Mouse (Mus musculus) lung, postnatal 25 days (tissue): Measurements from ENCODE around the gene Gm42417.

Source experiments
- DNase-seq: peaks from one replicate; pipeline ENCODE4 v3.0.0; 2022; ENCODE audit warnings: low spot score

Gm42417 gene

DNA sequence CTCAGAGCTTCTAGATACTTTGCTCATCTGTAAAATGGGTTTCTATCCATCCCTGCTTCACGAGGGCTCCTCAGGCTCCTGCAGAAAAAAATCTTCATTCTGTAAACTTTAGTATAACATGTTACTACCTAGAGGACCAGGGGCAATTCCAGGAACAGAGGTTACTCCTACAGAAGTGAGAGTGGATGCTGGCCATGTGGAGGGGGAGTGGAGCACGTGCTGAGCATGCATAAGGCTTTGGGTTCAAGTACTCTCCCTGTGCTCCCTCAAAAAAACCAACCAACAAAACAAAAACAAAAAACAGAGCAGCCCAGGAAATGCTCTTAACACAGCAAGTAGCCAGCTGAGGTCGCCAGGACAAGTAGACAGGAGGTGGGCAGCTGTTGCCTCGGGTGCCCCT is 24.4 kb upstream of the Gm42417 start:
- DNase-seq, result no peak

DNA sequence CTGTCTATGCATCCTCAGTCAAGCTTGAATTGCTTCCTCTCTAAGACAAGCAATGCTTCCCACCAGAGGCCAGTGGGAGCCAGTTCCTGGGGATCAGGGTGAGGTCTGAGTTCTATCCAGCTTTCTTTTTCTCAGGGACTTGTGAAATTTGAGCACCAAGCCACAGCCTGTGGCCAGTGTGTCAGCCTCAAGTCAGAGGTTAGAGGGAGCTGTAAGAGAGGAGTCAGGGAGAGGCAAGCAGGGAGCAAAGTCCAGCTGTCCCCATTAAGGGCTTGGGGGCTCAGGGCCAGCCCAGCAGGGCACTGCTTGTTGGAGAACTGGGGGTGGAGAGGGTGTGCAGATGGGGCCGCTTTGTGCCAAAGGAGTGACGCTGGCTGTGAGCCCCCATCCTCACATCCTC is 24.0 kb upstream of the Gm42417 start:
- DNase-seq, result no peak

DNA sequence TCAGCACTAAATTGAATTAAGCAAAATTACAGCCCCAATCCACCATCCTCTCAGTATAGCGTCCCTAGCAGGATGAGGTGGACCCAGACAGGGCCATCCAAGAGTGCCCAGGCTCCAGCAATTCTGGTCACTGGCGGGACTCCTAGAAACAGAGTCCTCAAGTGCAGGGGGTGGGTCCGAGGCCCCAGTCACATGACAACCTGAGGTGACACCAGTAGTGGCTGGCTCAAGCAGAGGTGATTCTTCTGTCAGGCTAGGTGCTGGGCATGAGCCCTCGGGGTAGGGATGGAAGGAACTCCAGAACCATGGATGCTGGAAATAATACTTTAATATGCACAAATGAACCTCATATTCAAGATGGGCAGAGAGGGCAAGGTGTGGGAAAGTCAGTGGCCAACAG is 23.2 kb upstream of the Gm42417 start:
- no peak for DNase-seq

DNA sequence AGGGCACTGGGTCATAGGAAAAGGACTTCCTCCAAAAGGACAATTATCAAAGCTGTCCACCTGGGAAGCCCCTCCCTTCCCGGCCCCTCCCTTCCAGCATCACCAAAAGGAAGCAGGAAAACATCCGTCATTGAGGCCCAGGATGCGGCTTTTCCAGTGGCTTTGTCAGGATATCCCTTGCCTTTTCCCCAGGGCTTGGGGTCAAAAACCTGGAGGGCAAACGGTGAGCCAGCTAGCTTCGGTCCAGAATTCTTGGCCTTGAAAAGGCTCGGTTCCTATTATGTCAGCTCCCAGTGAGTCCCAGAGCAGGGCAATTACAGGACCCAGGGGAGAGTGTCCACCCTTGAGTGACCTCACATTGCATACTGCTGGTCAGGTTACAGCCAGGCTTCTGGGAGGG is 21.7 kb upstream of the Gm42417 start:
- no peak for DNase-seq

DNA sequence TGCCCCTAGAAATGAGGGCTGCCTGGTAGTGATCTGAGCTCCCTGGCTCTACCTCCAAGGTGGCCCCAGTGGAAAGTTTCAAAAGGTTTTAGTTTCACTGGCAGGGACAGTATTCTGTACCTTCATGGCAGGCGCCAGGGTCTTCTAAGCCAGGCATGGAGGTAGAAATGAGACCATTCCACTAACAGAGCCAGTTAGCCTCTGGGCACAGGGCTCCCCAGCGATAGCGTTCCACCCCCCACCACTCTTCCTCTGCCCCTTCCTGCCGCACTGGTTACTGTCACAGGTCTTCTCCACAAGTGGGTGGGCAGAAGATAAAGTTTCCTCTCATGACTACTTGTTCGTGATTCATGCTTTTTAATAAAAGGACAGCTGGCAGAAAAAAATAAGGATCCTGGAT is 20.7 kb upstream of the Gm42417 start:
- no peak for DNase-seq

GRCm38 (mm10) chr1:36559256-36559655 is 20.0 kb upstream of the Gm42417 start:
- DNase-seq, result no peak

GRCm38 (mm10) chr1:36558031-36558993 is 19.1 kb upstream of the Gm42417 start, which contains the start of gene Sema4c:
TSS of gene Sema4c (minus strand) at chr1:36558349.
- no peak for DNase-seq

- peak; percentile 88 for DNase-seq
These were observed 18.3 kb upstream of the Gm42417 start for GRCm38 (mm10) chr1:36557457-36558011.

GRCm38 (mm10) chr1:36556553-36557456 is 17.6 kb upstream of the Gm42417 start:
- peak; percentile 91 for DNase-seq

DNA sequence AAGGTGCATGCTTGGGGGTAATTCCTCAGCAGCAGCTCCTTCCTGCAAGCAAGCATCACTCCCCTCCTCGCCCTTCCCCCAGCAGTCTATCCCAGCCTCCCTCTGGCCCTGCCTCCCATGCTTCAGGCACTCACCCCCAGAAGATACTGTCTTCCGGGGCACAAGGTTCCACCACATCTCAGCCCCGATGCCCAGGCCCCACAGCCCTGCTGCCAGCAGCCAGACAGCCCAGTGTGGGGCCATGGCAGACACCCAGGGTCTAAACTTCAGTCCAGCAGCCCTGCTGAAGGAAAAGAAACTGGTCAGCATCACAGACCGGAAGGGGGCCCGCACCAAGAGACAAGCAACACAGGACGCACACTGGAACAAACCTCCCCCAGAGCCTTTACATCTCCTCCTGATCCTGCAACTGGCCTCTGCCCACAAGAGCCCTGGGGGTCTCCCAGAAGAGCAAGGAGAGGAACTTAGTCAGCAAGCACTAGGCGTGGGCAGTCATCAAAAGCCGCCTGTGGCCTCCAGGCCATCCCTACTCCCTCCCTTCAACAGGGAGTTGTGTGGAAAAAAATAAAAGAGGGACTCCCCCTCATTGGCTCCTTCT is 16.7 kb upstream of the Gm42417 start:
- DNase-seq, result no peak

DNA sequence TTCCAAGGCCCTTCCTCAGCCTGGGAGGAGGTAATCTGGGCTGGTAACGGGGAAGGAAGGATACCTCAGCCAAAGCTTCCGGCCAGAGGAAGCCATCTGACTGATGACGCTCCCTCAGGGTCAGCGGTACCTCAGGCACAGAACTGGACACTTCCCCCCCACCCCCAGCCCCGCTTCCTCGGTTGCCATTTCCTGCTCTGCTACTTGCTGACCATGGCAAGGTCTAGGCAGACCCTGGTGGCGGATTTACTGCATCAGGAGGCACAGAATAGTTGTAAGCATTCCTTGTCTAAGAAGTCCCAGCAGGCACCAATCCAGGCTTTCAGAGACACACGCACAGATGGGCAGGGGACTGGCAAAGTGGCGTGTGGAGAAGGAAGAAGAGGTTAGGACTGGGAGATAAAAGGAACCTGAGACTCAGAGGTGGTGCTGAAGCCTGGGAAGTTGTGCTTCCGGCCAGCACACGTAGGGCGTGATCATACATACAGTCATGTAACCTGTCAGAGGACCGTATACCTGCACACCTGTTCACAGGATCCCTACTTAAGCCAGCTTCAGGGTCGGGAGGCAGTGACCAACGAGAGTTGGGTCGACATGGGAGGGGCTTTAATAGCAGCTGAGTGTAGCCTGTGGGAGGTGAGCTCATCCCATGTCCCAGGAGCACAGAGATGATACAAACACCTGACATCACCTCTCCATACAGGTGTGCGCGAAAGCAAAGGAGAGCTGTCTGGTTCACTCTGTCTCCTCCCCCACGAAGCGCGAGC is 15.6 kb upstream of the Gm42417 start:
- DNase-seq, result no peak

DNA sequence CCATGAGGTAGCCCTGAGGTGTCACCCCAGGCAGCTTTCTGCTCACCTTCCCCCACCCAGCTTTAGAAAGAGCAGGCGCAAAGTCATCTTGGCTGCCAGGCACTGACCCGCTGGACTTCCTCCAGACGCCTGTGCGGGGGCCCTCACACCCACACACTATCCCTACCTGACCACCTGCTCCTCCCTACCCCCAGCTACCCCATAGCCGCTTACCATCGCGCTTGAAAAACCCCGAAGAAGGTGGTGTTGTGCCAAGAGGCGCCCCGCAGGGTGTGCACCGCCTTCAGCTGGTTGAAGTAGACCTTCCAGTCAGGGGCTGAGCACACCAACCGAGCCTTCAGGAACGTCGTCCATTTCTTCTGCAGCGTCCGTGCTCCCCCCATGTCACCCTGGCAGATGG is 13.3 kb upstream of the Gm42417 start:
- no peak for DNase-seq

- DNase-seq, result no peak
These were observed 12.7 kb upstream of the Gm42417 start for GRCm38 (mm10) chr1:36551904-36552303.

- no peak for DNase-seq
These were observed 11.0 kb upstream of the Gm42417 start for GRCm38 (mm10) chr1:36550075-36550863.

DNA sequence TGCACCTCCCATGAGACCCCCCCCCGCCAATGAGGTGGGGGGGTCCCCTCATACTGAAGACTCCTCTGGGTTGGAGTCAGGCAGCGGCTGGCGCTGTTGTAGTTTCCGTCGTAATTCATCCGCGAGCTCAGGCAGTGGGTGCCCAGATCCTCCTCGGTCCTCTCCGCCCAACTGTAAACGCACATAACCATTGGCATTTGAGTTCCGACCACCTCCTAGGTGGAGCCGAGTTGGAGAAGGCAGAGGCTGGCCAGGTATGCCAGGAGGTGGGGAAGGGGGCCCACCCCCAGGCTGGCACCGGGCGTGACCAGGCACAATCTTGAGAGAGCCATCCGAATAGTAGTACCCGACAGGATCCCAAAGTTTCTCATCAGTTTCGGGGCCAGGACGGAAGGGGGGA is 10.3 kb upstream of the Gm42417 start:
- DNase-seq, result no peak

DNA sequence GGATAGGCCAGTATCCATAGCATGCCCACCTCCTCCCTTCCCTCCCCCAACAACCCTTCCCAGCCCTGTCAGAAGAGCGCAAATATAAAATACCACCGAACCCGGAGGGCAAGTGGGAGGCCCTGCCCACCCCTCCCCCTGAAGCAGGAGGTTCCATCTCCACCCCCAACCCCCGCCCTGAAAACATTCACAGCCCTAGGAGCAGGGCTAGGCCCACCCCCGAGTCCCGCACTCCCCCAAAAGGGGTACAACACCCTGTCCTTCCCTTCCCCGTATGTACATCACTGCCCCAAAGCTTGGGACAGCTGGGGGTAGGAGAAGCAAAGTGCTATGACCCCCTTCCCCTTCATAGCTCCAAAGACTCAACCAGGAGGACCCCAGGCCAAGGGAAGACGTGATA is 9.5 kb upstream of the Gm42417 start:
- no peak for DNase-seq

- DNase-seq, result no peak
These were observed 8.9 kb upstream of the Gm42417 start for GRCm38 (mm10) chr1:36547981-36548598.

DNA sequence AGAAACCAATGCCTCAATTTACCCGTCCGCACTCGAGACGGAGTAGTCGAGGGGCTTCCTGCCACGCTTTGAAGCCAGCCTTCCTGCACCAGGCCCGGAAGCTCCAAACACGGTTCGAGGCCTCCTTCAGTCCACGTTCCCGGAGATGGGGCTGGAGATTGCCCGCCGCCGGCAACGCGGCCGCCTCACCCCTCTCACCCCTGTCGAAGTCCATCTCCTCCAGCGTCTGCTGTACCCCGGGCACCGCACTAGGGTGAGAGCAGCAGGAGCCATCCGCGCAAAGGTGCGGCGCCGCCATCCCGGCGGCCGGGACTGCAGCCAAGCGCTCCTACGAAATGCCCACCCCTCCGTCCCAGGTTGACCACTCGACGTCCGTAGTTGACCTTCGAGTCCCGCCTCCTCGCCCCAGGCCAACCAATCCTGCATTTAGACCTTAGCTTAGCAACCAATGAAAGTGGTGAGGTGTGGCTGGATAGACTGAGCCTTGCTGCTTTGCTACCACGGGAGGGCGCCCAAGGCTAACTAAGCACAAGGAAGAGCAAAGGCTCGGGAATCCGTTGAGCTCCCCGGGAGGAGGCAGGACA is 7.8 kb upstream of the Gm42417 start, which contains the start of gene Ankrd39:
Gene Ankrd39, minus strand, starts transcription at position 558 of the 584 bp plus-strand sequence.
- peak; percentile 99 for DNase-seq

DNA sequence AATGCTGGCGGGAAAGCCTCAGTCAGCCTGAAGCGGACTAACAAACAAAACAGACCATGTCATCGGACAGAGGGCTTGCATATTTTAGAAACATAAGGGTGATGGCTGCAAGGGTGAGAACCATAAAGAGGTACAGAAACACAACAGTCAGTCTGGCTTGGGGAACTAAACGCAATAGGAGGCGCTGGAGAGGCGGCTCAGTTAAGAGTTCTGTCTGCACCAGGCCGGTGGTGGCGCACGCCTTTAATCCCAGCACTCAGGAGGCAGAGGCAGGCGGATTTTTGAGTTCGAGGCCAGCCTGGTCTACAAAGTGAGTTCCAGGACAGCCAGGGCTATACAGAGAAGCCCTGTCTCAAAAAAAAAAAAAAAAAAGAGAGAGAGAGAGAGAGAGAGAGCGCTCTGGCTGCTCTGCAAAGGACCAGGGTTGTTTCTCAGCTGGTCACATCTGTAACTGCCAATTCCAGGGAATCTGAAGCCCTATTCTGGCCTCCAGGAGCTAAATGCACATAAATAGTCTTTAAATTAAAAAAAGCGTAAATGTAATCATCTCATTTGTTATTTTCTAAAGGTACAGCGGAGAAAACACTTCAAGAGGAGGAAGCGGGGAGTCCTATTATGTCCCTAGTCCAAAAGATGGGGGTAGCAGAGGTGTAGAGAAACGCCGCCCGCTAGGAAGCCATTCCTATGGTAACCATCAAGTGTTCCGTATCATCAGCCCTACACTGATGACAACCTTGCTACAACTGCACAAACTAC is 6.8 kb upstream of the Gm42417 start:
- DNase-seq, result no peak
